Mouse (Mus musculus) fat pad, adult 2 months (tissue): ENCODE measurements at regions not wholly inside any gene's neighbourhood (a gene's known extent, or its start where the extent isn't known, plus 50 kb on each side); places are given as distances from the start of the nearest gene placed in this dataset.

Source experiments
- DNase-seq: peaks from one replicate; pipeline ENCODE4 v3.0.0-alpha.2; 2011; ENCODE audit warnings: low read depth, low spot score; ENCODE audit errors: extremely low read depth

DNA sequence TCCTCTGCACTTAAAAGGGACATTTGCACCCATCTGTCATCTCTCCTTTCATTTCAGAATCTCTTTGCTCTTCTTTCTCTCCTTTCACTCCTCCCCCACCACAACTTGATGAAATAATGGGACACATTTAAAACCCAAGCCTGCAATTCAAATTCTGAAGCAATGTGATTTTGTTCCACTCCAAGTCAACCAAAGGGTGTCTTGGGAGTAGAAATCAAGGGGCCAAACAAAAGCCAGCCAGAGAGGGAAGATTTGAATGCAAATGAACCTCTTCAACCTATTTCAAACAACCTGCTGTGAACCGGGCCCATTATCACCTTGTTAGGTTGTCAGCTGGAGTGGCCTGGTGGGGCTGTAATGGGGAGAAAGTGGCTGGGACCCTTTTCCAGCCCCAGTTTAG, 362.0 kb upstream of the Camk1g start:
- DNase-seq = no peak

DNA sequence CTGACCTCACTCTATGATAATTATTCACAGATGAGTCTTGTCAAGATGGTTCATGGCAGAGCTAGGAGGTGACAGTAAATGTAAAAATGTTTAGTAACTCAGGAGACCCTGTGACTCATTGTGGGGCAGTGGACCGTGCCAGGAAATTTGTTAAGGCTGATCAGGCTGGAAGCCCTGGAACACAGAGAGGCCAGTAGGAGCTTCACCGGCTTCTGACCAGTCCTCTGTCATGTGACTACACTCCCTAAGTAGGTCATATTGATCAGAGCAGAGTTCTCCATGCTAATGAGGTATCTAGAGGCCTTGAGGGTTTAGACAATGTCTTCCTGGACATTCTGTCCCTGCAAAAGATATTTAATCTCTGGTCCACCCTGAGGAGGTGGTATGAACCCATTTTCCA, 351.8 kb upstream of the Camk1g start:
- DNase-seq = no peak

DNA sequence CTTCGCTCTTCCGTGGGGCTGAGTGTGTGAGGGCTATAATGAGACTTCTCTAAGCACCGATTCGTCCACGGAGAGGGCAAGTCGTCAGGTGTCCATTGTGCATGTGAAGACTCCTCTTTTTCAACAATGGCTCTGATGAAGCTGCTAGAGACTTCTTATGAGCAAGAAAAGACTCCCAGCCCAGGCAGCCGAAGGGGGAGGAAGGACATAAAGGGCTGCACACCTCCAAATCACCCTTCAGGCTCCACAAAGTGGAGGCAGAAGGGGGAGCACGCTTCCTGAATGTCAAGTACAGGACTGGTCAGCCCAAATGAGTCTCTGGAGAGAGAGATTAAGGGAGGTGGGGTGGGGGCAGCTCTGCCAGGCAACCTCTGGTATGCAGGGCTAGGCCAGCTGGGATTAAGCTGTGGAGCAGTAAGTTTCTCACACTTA, 350.3 kb upstream of the Camk1g start:
- no peak for DNase-seq

DNA sequence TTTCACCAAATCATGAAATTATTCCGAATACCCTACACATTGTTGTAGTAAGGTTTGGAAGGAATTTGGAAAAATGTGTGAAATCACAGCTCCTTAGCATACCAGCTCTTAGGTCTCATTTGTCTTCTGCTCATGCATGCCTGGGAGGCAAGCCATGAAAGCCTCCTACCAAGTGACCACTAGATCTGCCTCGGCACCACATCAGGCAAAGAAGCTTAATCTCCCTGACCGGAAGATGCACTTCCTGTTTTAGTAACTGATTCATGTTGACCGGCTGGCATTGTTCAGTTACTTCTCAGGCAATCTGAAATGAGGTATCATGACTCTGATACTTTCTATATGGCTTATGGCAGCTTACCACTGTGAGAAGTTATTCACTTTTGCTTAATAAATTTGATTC, 345.2 kb upstream of the Camk1g start:
- DNase-seq = no peak

DNA sequence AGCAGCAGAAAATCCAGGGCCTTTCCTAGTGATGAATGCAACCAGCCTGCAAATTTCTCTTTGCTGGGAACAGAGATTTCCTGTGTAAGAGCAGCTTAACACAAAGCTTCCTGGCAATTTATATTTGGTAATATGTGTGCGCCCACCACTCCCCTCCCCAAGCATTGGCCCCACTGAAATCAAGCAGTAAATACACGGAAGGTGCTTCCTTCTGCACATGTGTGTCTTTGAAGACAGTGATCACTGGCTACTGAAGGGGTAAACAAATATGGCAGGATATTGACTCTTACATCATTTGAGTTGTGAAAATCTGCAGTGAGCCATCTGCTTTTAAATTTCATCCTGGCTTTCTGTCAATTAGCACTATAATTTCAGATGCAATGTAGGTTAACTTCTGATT, 344.5 kb upstream of the Camk1g start:
- DNase-seq = no peak

DNA sequence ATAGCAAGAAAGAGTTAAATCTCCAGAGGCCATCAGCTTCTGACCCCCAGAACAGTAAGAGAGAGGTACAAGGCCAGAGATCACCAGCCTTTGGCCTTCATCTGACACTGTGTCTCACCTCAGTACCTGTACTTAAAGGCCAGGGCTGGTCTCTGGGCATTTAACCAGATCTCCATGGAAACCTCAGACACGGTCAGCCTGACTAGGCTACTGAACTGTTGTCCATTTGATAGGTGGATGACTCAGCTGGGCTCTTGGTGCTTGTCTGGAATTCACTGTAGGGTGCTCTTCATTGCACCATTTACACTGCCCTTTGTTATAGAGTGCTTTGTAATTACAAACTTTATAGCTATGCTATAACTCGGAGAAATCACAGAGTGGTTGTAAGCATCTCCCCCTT, 335.1 kb upstream of the Camk1g start:
- no peak for DNase-seq

DNA sequence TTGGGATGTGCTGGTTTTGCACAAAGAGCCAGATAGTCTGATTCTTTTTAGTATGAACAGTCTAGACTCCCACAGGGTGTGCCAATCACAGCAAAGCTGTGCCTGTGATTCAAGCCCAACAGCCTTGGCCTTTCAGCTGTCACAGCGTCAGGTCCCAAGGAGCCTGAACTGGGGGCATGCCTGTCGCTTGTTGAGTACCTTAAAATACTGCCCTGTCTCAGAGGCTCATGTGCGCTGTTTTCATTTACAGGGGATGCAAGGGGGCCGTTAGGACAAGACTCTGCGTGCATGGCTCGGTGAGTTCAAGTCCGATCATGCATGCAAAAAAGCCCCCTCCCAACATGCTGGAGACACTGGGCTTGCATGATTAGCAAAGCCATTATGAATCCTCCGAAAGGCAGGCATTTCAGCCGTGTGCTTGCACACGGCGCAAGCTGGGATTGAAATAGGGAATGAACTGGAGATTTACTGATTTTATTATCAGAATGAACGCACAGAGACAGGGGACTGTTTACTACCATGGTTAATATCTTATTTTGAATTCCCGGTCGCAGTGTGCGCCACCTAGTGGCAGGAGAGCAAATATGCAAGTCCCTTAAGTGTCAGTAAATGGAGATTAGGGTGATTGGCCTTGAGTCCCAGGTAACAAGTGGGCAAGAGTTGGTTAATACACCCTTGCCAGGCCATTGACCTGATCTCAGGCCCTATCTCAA, 332.8 kb upstream of the Camk1g start:
- DNase-seq = no peak

DNA sequence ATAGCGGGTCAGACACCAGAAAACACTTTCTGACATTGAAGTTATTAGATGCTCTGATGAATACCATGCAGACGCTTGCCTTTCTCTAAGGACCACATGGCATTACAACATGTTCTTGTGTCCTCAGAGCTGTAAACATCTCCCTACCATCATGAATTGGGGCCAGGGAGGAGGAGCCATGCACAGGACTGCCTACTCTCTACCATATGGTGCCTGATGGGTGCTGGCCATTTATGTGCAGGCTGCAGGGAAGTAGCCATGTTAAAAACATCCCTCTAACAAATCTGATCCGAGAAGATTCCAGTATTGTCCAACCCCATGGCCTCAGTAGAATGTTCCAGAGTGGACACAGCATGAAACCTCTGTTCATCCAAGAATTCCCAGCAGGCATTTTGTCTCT, 330.1 kb upstream of the Camk1g start:
- DNase-seq = no peak

DNA sequence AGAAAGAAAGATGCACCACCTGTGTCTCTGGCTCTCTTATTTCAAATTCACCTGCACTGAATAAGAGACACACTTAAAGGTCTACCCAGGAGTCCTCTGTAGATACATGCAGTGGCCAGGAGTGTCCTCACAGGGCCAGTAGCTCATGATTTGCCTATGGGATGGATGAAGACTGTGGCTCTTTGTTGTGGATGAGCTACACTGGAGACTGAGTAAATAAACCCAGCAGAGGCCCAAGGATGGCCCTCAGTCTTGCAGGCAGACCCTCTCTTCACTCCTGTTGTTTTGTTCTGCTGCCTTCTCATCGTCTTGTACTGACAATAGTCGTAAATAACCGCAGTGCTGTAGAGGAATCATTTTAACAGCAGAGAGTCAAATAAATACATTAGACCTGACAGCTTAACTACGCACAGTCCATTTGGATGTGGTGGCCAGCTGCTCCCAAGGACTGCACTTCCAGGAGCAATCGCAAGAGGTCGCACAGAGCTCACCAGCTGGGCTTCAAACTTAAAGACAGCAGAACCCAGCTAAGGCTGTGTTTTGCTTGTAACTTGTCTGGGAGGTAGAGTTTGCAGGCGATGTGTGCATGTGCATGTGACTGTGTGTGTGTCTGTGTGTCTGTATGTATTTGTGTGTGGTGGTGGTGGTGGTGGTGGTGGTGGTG, 328.6 kb upstream of the Camk1g start:
- no peak for DNase-seq

DNA sequence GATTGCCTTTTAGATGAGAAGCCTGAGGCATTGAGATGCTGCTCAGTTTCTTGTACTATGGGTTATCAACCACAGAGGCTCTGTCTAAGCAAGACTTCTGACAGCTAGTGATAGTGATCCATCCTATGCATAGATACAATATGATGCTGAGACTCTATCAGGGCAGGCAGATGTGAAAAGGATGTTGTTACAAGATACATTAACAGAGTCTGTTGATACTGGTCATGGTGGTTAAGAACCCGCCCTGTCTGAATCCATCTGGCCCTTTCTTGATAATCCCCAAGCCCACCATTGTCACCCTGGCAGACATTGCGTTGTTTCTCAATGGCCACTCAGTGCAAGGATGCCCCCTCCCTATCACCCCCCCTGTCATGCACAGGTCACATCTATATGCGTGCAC, 327.8 kb upstream of the Camk1g start:
- DNase-seq = no peak

DNA sequence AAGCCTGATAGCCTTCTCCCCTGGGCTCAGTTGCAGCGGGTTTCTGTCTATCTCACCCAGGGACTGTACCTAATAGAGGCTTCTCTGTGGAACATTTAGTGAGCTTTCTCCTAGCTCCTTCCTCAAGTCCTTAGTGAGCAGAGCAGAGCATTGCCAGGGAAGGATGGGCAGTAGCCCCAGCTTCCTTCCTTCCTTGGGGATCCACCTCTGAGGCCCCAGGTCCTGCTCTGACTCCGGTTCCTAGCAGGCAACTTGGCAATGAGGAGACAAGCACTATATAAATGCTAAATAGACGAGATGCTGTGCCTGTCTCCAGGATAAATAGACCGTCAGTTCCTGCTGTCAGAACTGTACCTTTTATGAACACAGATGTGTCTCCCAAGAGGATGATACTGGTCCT, 326.9 kb upstream of the Camk1g start:
- no peak for DNase-seq

DNA sequence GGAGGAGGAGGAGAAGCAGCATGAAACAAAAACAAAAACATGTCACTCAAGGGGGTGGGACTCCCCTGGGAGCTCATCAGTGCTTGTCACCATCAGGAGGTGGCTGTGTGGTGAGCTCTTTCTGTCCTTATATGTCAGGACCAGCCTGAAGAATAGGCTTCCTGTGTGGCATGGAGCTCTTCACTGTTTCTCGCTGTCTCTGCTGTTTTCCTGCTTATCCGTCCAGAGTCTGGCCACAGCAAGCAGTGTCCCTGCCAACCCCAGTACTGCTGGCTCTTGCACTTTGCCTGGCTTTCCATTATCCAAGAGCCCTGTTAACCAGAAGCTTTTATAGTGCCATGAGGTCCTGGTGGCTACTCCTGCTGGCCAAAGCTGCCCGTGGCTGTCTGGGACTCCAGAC, 322.9 kb upstream of the Camk1g start:
- DNase-seq = no peak

DNA sequence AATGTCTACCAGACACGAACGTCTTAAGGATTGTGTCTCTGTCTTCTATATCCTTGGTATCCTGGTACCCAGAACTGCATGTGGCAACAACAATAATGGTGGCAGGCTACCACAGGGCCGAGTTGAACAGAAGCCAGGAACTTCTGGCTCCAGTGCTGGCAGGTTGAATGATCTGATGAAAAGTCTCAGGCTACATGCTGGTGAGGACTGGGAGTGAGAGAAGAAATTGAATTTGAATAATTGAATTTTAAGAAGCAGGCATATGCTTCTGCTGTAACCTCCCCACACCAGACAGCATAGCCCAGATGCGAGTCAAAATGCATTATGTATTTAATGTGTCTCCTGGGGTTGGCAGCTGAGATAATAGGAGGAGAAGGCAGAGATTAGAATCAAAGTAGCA, 319.5 kb upstream of the Camk1g start:
- DNase-seq = no peak

DNA sequence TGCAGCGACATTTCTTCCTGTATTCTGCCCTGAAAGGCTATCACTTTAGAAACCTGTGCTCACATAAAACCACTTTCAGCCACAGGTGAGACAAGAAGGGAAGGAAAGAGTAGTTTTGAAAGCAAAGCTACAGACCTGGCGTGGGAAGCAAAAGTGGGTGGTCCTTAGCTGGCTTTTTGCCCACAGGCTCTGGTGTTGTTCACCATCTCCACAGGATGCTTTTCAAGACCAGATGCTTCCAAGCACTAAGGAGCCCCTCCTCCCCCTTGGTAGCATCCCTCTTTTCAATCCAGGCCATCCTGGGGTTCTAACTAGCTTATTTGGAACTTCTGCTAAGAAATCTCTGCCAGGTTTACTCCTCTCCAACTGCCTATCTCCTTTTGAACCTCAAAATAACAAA, 312.8 kb upstream of the Camk1g start:
- no peak for DNase-seq

DNA sequence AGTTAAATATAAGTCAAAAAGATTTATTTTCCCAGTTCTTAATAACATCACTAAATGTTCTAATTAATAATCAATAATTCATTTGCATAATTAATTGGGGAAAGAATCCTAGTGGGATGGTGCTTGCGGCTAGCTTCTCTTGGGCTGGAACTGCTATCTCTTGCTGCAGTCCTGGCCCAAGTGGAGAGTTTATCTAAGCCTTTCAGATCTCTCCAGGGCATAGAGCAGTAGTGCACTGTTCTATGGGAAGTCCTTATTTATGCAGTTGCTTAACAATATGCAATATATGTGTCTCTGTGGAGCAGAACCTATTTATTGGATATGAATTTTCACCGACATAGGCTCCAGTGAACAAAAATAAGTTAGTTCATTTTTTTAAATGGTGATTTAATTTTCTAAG, 308.4 kb upstream of the Camk1g start:
- no peak for DNase-seq

DNA sequence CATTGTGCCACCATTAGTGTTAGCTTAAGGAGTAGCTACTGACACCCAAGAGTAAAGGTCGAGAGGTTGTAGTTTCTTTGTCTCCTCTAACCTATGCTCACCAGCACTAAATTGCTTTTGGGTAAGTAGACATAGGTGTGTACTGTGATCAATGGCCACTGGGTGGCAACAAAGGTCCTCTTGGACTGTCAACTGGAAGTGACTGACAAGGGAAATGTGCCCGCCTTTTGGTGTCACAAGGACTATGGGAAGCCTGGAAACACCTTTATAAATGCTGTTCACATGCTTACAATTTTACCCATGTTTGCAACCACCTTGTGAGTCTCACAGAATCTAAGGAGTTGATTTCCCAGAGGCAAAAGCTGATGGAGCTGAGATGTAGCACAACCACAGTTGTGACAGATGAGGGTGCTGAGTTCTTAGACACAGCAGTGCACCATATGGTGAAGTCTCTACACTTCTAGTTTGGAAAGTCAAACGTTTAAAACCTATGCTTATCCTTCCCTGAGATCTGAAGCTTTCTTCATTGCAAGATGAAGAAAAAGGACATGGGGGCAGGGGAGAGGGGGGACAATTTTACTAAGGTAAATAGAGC, 303.2 kb upstream of the Camk1g start:
- no peak for DNase-seq

DNA sequence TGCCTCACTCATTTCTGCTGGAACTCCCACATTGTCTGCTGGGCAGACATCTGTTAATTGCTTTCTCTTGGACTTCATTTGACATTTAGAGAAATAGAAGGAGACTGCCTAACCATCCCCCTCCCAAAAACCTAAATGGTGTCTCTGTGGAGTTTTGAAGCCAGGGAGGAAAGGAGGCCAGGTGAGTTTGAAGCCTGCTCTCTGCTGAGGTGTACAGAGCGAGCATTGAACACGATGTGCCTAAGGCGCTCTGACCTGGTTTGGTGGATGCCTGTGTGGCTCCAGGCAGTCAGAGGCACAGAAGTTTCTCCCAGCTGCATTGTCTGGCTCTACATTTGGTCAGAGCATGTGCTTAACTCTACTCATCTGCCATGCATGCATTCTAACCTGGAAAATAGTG, 302.6 kb upstream of the Camk1g start:
- DNase-seq = no peak

DNA sequence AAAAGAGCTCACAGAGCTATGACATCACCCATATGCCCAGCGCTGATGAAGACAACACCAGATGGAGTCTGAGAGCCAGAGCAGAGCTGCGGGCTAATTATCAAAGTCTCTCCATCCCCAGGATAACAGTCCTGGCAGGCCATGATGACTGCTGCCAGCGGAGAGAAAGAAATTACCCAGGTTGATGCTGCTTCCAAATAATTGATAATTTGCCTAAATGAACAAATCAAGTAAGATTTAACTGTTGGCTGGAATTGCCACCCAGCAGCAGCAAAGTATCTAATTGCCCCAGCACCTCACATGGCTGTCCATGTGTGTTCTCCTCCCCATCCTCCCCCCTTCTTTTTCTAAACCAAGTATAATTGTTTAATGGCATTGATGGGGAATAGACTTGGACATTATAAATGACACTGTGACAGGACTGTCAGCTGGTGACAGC, 301.7 kb upstream of the Camk1g start:
- no peak for DNase-seq

DNA sequence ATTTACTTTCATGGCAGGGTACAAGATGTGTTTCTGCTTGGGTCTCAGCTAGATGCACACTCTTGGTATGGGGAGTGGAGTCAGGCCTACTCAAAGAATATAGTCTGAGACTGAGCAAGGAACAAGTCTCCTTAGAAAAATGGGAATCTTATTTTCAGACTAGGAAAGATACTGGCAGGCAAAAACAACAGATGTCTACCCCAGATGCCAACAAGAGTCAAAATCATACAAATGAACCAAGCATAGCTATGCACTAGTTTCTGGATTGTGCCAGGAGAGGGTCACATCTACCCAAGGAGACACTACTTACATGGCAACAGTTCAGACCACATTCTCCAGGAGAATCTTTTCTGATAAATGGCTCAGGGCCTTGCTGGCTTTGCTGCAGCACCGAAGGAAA, 300.9 kb upstream of the Camk1g start:
- DNase-seq = no peak

DNA sequence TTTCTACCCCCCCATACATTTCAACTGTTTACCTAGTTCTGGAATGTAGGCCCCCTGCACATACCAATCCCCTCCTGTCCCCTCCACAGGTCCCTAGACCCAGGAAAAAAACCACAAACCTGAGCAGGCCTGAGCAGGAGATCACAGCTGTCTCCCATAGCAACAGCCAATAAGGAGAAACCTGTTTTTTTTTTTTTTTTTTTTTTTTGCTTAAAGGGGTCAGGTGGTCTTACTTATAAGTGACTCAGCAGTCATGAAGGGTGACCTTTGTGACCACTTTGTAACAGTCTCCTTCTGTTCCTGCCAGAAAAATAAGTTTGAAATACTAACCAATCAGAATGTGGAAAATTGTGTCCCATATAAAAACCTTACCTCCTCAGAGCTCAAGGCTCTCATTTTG, 299.9 kb upstream of the Camk1g start:
- no peak for DNase-seq

DNA sequence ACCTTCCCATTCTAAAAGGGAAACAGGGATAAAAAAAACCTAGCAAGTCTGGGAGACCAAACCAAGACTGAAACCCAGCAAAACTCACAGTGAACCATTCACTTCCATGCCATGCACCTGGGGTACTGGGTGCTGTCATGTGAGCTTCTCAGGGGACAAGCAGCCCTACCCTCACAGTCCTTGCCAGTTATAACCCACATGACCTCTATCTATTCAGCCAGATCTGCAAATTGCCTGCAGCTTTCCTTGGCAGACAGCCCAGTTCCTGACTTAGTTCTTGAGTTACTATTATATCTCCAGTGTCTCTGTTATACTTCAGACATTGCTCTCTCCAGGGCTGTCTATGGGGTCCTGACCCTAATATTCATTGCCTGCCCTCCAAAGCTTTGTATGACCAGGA, 298.7 kb upstream of the Camk1g start:
- DNase-seq = no peak

DNA sequence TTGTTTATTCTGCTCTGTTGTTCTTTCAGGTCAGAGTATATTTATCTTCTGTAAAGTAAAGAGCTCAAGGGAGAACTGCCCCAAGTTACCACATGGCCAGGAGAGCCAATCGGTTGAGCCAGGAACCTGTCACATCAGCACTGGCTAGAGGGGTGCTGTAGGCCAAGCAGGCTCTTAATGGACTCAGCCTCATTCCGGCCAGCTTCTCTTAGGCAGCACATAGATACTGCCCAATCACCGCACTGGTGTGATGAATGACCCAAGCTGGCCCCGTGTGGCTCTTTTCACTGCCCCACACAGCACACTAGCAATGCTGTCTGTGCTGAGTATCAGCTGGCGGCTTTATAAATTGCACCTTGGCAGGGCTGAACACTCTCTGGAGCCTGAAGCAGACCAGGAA, 295.8 kb upstream of the Camk1g start:
- no peak for DNase-seq

DNA sequence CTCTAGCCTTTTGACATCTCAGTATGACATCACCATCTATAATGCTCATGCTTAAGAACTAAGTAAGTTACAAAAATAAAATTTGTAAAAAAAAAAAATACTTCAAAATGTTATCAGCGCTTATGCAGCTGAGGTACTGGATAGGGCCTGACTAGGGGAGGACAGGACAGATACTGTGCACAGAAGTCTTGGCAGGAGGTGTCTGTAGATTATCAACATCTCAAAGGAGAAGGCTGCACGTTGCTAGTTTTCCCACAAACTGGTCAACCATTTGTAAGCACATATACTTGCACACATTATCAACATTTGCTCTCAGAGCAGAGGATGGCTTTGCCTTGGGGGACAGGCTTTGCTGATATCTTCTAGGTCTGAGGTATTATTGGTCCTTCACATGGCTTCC, 294.5 kb upstream of the Camk1g start:
- no peak for DNase-seq
